Mouse (Mus musculus) small intestine, adult 2 months (tissue): ENCODE measurements around the gene Cep89. TPM values are rescaled to one million over a fixed set of nuclear protein-coding genes. Genes with fewer than 3 reads are reported as not detected.

ENCODE experiments used
- H3K27ac ChIP-seq: fragments of 200-500 bp; 2 replicates; pipeline ENCODE4 v1.5.1; 2012; ENCODE audit warnings: low read depth, low read length, control low read depth, inconsistent platforms; ENCODE audit not compliant: insufficient read depth
- H3K27me3 ChIP-seq: fragments of 200-500 bp; 2 replicates; pipeline ENCODE4 v1.6.1; 2012; ENCODE audit warnings: mild to moderate bottlenecking, moderate library complexity, low read length, inconsistent platforms; ENCODE audit not compliant: control insufficient read depth, insufficient read depth
- H3K36me3 ChIP-seq: fragments of 200-500 bp; 2 replicates; pipeline ENCODE4 v1.6.1; 2012; ENCODE audit warnings: mild to moderate bottlenecking, low read length, control low read depth, inconsistent platforms; ENCODE audit not compliant: control insufficient read depth, insufficient read depth
- H3K4me1 ChIP-seq: fragments of 200-500 bp; 2 replicates; pipeline ENCODE4 v1.6.1; 2012; ENCODE audit warnings: low read length, inconsistent platforms, mixed read lengths; ENCODE audit not compliant: control insufficient read depth, insufficient read depth, insufficient read length
- H3K4me3 ChIP-seq: fragments of 200-500 bp; 2 replicates; pipeline ENCODE4 v1.5.1; 2012; ENCODE audit warnings: low read depth, mild to moderate bottlenecking, control low read depth, inconsistent platforms, low read length, moderate library complexity
- CTCF ChIP-seq: fragments of 200-500 bp; IDR thresholded peaks from 2 replicates; pipeline ENCODE4 v1.5.1; 2012; ENCODE audit warnings: low read depth, mild to moderate bottlenecking, control low read depth, inconsistent platforms, low read length, moderate library complexity, mixed read lengths; ENCODE audit not compliant: insufficient replicate concordance, insufficient read length; ENCODE audit errors: extremely low read depth
- POLR2A ChIP-seq: fragments of 200-500 bp; IDR thresholded peaks from 2 replicates; pipeline ENCODE4 v1.6.1; 2012; ENCODE audit warnings: low read depth, mild to moderate bottlenecking, control low read depth, inconsistent platforms, low read length, moderate library complexity
- WGBS: fragments of 180-500 bp; shearing (Covaris S2); methylation state at CpG from one replicate; pipeline ENCODE4 v1.1.7; 2018; 5-methylcytosine and 5-hydroxymethylcytosine counted together
- polyA plus RNA-seq: library from polyadenylated mRNA; depleted of rRNA; stranded (reverse); fragments of >200 nt; gene quantifications from 2 replicates; pipeline ENCODE4 v1.2.3, GENCODE M21; 2012

The Cep89 gene
- polyA plus RNA-seq, 1 experiment = 10.1 TPM

GRCm38 (mm10) chr7:35374265-35374664 is 22.6 kb upstream of the Cep89 start:
- TF ChIP-seq CTCF (no peak), POLR2A (no peak)
- WGBS = 67% methylated on average over 7 of the region's 7 CpGs
- peaks cover 21% of the 10 kb centered on the region for H3K4me1 ChIP-seq
- no peak overlapping the region for H3K4me3 ChIP-seq
- peaks cover 48% of the 10 kb centered on the region for H3K36me3 ChIP-seq
- no peaks in the 10 kb centered on the region for H3K27me3 ChIP-seq
- peak overlapping the region; percentile 81; the same call in 1 of the 2 replicates for H3K27ac ChIP-seq

- H3K4me3 ChIP-seq = no peak overlapping the region
- peaks cover 23% of the 10 kb centered on the region for H3K4me1 ChIP-seq
- H3K36me3 ChIP-seq = peaks cover 56% of the 10 kb centered on the region
- 94% methylated on average over 9 of the region's 9 CpGs for WGBS
- no peak overlapping the region for H3K27ac ChIP-seq
- no peaks in the 10 kb centered on the region for H3K27me3 ChIP-seq
- TF ChIP-seq POLR2A (no peak), CTCF (no peak)
These were observed 20.2 kb upstream of the Cep89 start for GRCm38 (mm10) chr7:35376623-35377022.

GRCm38 (mm10) chr7:35379492-35380119 is 17.2 kb upstream of the Cep89 start:
- H3K36me3 ChIP-seq = peaks cover 62% of the 10 kb centered on the region
- H3K4me3 ChIP-seq = no peak overlapping the region
- H3K4me1 ChIP-seq = peaks cover 14% of the 10 kb centered on the region
- no peak for TF ChIP-seq CTCF
- TF ChIP-seq POLR2A = no peak
- WGBS = 32% methylated on average over 16 of the region's 16 CpGs
- H3K27ac ChIP-seq = no peak overlapping the region
- no peaks in the 10 kb centered on the region for H3K27me3 ChIP-seq

GRCm38 (mm10) chr7:35380351-35380750 is 16.5 kb upstream of the Cep89 start:
- Histone ChIP-seq H3K4me3 (no peak overlapping the region), H3K36me3 (peaks cover 65% of the 10 kb centered on the region), H3K27ac (no peak overlapping the region), H3K27me3 (no peaks in the 10 kb centered on the region), H3K4me1 (peaks cover 12% of the 10 kb centered on the region)
- TF ChIP-seq POLR2A (no peak), CTCF (no peak)
- WGBS = 42% methylated on average over 8 of the region's 8 CpGs

GRCm38 (mm10) chr7:35381861-35382260 is 15.0 kb upstream of the Cep89 start:
- WGBS = 66% methylated on average over 16 of the region's 16 CpGs
- Histone ChIP-seq H3K36me3 (peaks cover 67% of the 10 kb centered on the region), H3K27me3 (no peaks in the 10 kb centered on the region), H3K27ac (peak overlapping the region; percentile 30), H3K4me1 (peaks cover 12% of the 10 kb centered on the region), H3K4me3 (no peak overlapping the region)
- TF ChIP-seq CTCF = no peak
- no peak for TF ChIP-seq POLR2A

- 6% methylated on average over 2 of the region's 2 CpGs for WGBS
- Histone ChIP-seq H3K27ac (peak overlapping the region; percentile 81), H3K27me3 (no peaks in the 10 kb centered on the region), H3K36me3 (peaks cover 65% of the 10 kb centered on the region), H3K4me3 (no peak overlapping the region), H3K4me1 (peaks cover 12% of the 10 kb centered on the region)
- no peak for TF ChIP-seq CTCF
- TF ChIP-seq POLR2A = no peak
These were observed 14.0 kb upstream of the Cep89 start for GRCm38 (mm10) chr7:35382706-35383353.

GRCm38 (mm10) chr7:35386525-35386952 is 10.3 kb upstream of the Cep89 start:
- WGBS = 60% methylated on average over 6 of the region's 6 CpGs

More at GRCm38 (mm10) chr7:35386525-35386952, 10.3 kb upstream of the Cep89 start:
- H3K27ac ChIP-seq = no peak overlapping the region
- H3K27me3 ChIP-seq = no peaks in the 10 kb centered on the region
- peaks cover 5% of the 10 kb centered on the region; the same call in 1 of the 2 replicates for H3K4me1 ChIP-seq
- H3K36me3 ChIP-seq = peaks cover 66% of the 10 kb centered on the region
- H3K4me3 ChIP-seq = no peak overlapping the region
- no peak for TF ChIP-seq POLR2A
- TF ChIP-seq CTCF = peak; percentile 68; the same call in 1 of the 2 replicates
